Mouse (Mus musculus) ES-Bruce4 (cell line): Measurements from ENCODE around the gene Cyb5b.

Experiments
- CTCF ChIP-seq: IDR thresholded peaks from one replicate; pipeline ENCODE4 v1.8.1; 2011; ENCODE audit warnings: low read depth, low read length
- POLR2A ChIP-seq: IDR thresholded peaks from one replicate; pipeline ENCODE4 v1.8.1; 2011; ENCODE audit warnings: low read length; ENCODE audit not compliant: insufficient read depth

DNA sequence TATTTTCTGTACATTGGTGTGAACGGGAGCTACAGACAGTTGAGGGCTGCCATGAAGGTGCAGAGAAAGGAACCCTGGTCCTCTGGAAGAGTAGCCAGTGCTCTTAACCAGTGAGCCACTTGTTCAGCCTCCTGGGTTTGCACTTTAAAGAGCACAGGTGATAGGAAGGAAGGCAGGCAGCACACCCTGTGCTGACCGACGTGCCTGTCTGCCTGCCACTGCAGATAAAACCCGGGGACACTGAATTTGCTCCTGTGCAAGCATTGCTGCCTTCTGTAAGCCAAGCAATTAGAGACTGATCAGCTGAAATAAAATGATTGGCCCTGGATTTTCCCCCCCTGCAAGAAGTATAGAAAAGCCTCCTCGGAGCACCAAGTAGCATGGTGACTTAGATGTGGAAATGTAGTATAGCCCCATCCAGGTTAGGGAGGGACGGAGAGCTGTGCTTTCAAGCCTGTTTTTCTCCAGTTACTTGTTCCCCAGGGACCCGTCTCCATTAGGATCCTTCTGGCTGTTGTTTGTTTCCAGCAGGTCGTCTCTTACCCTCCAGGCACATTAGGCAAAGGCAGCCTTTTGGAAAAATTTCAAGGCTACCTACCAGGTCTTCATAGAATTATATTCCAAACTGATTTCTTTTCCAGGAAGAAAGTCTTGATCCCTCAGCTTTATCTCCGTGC is 22.7 kb downstream of the Cyb5b start:
- TF ChIP-seq CTCF (no peak), POLR2A (no peak)
